Mouse (Mus musculus) thymus, adult 2 months (tissue): Measurements from ENCODE around the gene 5730507C01Rik.
"Not testable (repeated sequence)": the region's sequence is repeated elsewhere in the genome, so short reads cannot be mapped to it uniquely, and the experiment has no call there.

Source experiments
- CTCF ChIP-seq: fragments of 200-500 bp; IDR thresholded peaks from 2 replicates; pipeline ENCODE4 v1.5.1; 2012; ENCODE audit warnings: mild to moderate bottlenecking, control low read depth, low read length, moderate library complexity, borderline replicate concordance; ENCODE audit not compliant: control insufficient read depth, poor library complexity, insufficient read depth; ENCODE audit errors: extremely low read depth
- POLR2A ChIP-seq: fragments of 200-500 bp; IDR thresholded peaks from 2 replicates; pipeline ENCODE4 v1.6.1; 2012; ENCODE audit warnings: mild to moderate bottlenecking, low read length, control low read depth, moderate library complexity; ENCODE audit not compliant: control insufficient read depth, poor library complexity, insufficient read depth; ENCODE audit errors: extremely low read depth

- TF ChIP-seq CTCF, POLR2A: not testable (repeated sequence)
Observed at GRCm38 (mm10) chr12:18514616-18515015, 306 bp downstream of the 5730507C01Rik start.
